Mouse (Mus musculus) erythroblast, embryonic 14.5 days (primary cell): ENCODE measurements around the gene Inmt.

Experiments used
- GATA1 ChIP-seq: IDR thresholded peaks from 2 replicates; pipeline ENCODE4 v1.6.1; 2012; ENCODE audit warnings: low read length, inconsistent platforms, mixed read lengths
- TAL1 ChIP-seq: IDR thresholded peaks from 3 replicates; pipeline ENCODE4 v1.6.1; 2012; ENCODE audit warnings: low read length, inconsistent platforms, mixed read lengths

DNA sequence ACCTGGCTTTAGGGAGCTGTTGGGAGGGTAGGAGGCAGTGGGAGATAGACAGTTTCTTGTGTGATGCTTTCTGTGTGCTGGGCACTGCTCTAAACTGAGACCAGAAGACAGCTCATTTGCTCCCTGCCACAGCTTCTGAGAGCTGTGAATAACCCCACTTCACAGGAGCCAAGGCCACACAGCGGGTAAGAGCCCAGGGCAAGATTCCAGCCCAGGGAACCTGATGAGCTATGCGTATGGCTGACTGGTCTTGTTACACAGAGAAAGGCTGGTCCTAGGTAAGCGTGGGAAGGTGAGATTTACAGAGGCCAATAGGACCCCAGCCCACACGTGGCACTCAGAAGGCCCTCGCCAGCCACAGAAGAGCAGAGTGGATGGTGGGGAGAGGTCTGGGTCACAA, 48.3 kb downstream of the Inmt start:
- TF ChIP-seq TAL1 (no peak), GATA1 (no peak)
